Mouse (Mus musculus) adrenal gland, postnatal 10 days (tissue): ENCODE data around the gene Klc2. TPM values are rescaled to one million over a fixed set of nuclear protein-coding genes. Genes with fewer than 3 reads are reported as not detected.

Source experiments
- DNase-seq: peaks from one replicate; pipeline ENCODE4 v3.0.0; 2021; ENCODE audit warnings: mixed read lengths
- total RNA-seq, 2 experiments: library from RNA; stranded (reverse); gene quantifications; 2 replicates each; pipeline ENCODE4 v1.2.3; 2021

Gene Klc2
- total RNA-seq, 2 experiments from 2014 or later = 28.0 to 40.2 TPM

GRCm38 (mm10) chr19:5072389-5073019, 45.9 kb downstream of the Klc2 start:
- DNase-seq = no peak

GRCm38 (mm10) chr19:5071545-5072369, 46.6 kb downstream of the Klc2 start:
- peak; percentile 82 for DNase-seq

GRCm38 (mm10) chr19:5071077-5071476, 47.3 kb downstream of the Klc2 start:
- no peak for DNase-seq

- DNase-seq = no peak
Measured at GRCm38 (mm10) chr19:5069978-5070377, 48.4 kb downstream of the Klc2 start.

GRCm38 (mm10) chr19:5069486-5069885, 48.9 kb downstream of the Klc2 start:
- no peak for DNase-seq

- DNase-seq = peak; percentile 48
Measured at GRCm38 (mm10) chr19:5068570-5069234, 49.7 kb downstream of the Klc2 start.

- DNase-seq = peak; percentile 79
Measured at GRCm38 (mm10) chr19:5067867-5068569, 50.3 kb downstream of the Klc2 start, which contains the start of gene Cd248. Gene Cd248, plus strand, starts transcription at chr19:5068078.

- DNase-seq = no peak
Measured at GRCm38 (mm10) chr19:5067040-5067799, 51.1 kb downstream of the Klc2 start.

GRCm38 (mm10) chr19:5065104-5065503, 53.3 kb downstream of the Klc2 start:
- DNase-seq = no peak

GRCm38 (mm10) chr19:5062446-5062845, 55.9 kb downstream of the Klc2 start:
- no peak for DNase-seq

- DNase-seq = no peak
Measured at GRCm38 (mm10) chr19:5062041-5062440, 56.3 kb downstream of the Klc2 start.

GRCm38 (mm10) chr19:5060365-5061330, 57.7 kb downstream of the Klc2 start:
- DNase-seq = no peak

- no peak for DNase-seq
Measured at GRCm38 (mm10) chr19:5058801-5059771, 59.3 kb downstream of the Klc2 start.

GRCm38 (mm10) chr19:5057876-5058775, 60.2 kb downstream of the Klc2 start:
- DNase-seq = no peak
